Mouse (Mus musculus): ENCODE results near the gene 5330417H12Rik.

- TF ChIP-seq CTCF (IDR thresholded peaks at IDR 0.05; ENCODE audit: low read depth): no peak
- no peak for TF ChIP-seq EP300 (IDR thresholded peaks at IDR 0.05; ENCODE audit: low read depth)
These were observed 26.9 kb upstream of the 5330417H12Rik start for GRCm38 (mm10) chr7:107651821-107652220.
